Mouse (Mus musculus): ENCODE data around the gene Usp22. TPM values are rescaled to one million over a fixed set of nuclear protein-coding genes. Genes with fewer than 3 reads are reported as not detected.

Gene Usp22
- total RNA-seq, 4 experiments from 2014 or later = 81.5 to 98.0 (median 85.4) TPM

- DNase-seq = no peak
These were observed 72.2 kb downstream of the Usp22 start for GRCm38 (mm10) chr11:61102397-61103339.

Other genes starting within 250 kb of the Usp22 start
- 100 to 1,000 TPM in 3 of 4 experiments, 10 to 100 TPM in 1; 99.8 to 162 (median 122) TPM for gene Map2k3, start 243.0 kb downstream of the Usp22 start, total RNA-seq (2022)
- gene Kcnj12, start 152.5 kb downstream of the Usp22 start, total RNA-seq (2022) = 1 to 10 TPM; 2.4 to 3.6 (median 2.7) TPM
- gene Tnfrsf13b, start 48.3 kb downstream of the Usp22 start, total RNA-seq (2022) = 1 to 10 TPM in 2 of 4 experiments, under 1 TPM in 2; 0.17 to 2.2 (median 0.84) TPM
- under 1 TPM in 2 of 4 experiments, not detected in 2; 0.28 to 0.46 TPM for gene Aldh3a1, start 32.5 kb upstream of the Usp22 start, total RNA-seq (2022)
- 10 to 100 TPM; 54.6 to 81.7 (median 68.1) TPM for gene Aldh3a2, start 92.4 kb upstream of the Usp22 start, total RNA-seq (2022)
- gene Slc47a2, start 167.8 kb upstream of the Usp22 start, total RNA-seq (2022) = not detected
- gene Slc47a1, start 203.3 kb upstream of the Usp22 start, total RNA-seq (2022) = 1 to 10 TPM in 2 of 4 experiments, under 1 TPM in 2; 0.43 to 2.9 (median 0.96) TPM

Data from adrenal gland, adult 8-10 months (tissue).